Mouse (Mus musculus) heart, embryonic 12.5 days (tissue): Measurements from ENCODE around the gene Dusp15. TPM values are rescaled to one million over a fixed set of nuclear protein-coding genes. Genes with fewer than 3 reads are reported as not detected.
A peak's percentile ranks its signal among the peaks of the same experiment; 100 is the strongest.

Experiments
- ATAC-seq: fragments of 200-750 bp; cut with Nextera tagmentation; 2 replicates; pipeline ENCODE4 v1.8.0; 2017; ENCODE audit warnings: moderate TSS enrichment, moderate library complexity; ENCODE audit not compliant: insufficient number of reproducible peaks, low FRiP score
- H3K27ac ChIP-seq: fragments of 300-500 bp; sonication (generic); 2 replicates; pipeline ENCODE4 v1.5.1; 2016; ENCODE audit warnings: mild to moderate bottlenecking, moderate library complexity; ENCODE audit not compliant: poor library complexity, severe bottlenecking
- H3K27me3 ChIP-seq: fragments of 300-500 bp; sonication (generic); replicated peaks from 2 replicates; pipeline ENCODE4 v1.6.1; 2016; ENCODE audit warnings: mild to moderate bottlenecking, moderate library complexity
- H3K36me3 ChIP-seq: fragments of 300-500 bp; sonication (generic); 2 replicates; pipeline ENCODE4 v1.6.1; 2016; ENCODE audit warnings: mild to moderate bottlenecking, moderate library complexity
- H3K4me1 ChIP-seq: fragments of 300-500 bp; sonication (generic); replicated peaks from 2 replicates; pipeline ENCODE4 v1.6.1; 2016; ENCODE audit warnings: mild to moderate bottlenecking
- H3K4me2 ChIP-seq: fragments of 300-500 bp; sonication (generic); 2 replicates; pipeline ENCODE4 v1.6.1; 2016; ENCODE audit warnings: mild to moderate bottlenecking, moderate library complexity
- H3K4me3 ChIP-seq: fragments of 300-500 bp; sonication (generic); 2 replicates; pipeline ENCODE4 v1.5.1; 2016; ENCODE audit warnings: mild to moderate bottlenecking
- H3K9ac ChIP-seq: fragments of 300-500 bp; sonication (generic); 2 replicates; pipeline ENCODE4 v1.6.1; 2016; ENCODE audit warnings: mild to moderate bottlenecking, moderate library complexity
- H3K9me3 ChIP-seq: fragments of 300-500 bp; sonication (generic); replicated peaks from 2 replicates; pipeline ENCODE4 v1.6.1; 2016; ENCODE audit warnings: mild to moderate bottlenecking, moderate library complexity
- WGBS: fragments of 180-500 bp; shearing (Covaris S2); methylation state at CpG from one replicate; pipeline ENCODE4 v1.1.7; 2016; 5-methylcytosine and 5-hydroxymethylcytosine counted together
- polyA plus RNA-seq: library from polyadenylated mRNA; unstranded; fragments of >200 nt; fragmentation: Nextera tagmentation; extraction: Ambion mirVana; gene quantifications from 2 replicates; pipeline ENCODE4 v1.2.1, GENCODE M21; 2016

Dusp15 gene
- polyA plus RNA-seq, 1 experiment from 2014 or later, result 0.10 TPM

DNA sequence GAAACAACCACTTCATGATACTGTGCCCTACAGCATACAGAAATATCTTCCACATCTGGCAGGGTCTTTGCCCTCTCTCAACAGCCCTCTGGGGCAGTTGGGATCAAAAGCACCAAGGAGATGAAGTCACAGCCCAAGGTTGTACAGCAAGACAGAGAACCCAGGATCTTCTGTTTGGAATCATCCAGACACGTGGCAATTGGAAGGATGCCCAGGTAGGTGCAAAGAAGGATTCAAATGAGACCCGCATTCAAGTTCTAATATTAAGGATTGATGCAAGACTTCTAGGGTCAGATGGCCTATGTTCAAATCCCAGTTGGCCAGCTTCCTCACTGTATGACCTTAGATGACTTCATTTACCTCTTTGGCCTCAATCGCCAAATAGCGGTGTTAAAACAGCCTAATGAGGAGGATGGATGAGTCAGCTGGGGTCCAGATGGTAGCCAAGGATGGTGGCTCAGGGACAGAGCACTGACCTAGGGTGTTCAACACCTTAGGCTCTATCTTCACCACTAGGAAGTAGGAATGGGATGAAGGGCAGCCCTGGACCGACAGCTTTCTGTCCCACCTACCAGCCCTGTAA lies 3.0 kb downstream of the Dusp15 start:
- no peak for ATAC-seq
- peaks cover 95% of the 10 kb centered on the region for H3K27me3 ChIP-seq
- H3K4me1 ChIP-seq, result peaks cover 19% of the 10 kb centered on the region
- no peaks in the 10 kb centered on the region for H3K36me3 ChIP-seq
- no peak overlapping the region for H3K9ac ChIP-seq
- 72% methylated on average over 5 of the region's 5 CpGs for WGBS
- no peak overlapping the region for H3K27ac ChIP-seq
- no peaks in the 10 kb centered on the region for H3K9me3 ChIP-seq
- no peak overlapping the region for H3K4me3 ChIP-seq
- no peak overlapping the region for H3K4me2 ChIP-seq

- Histone ChIP-seq H3K27ac (no peak overlapping the region), H3K4me2 (no peak overlapping the region), H3K4me3 (no peak overlapping the region), H3K27me3 (peaks cover 100% of the 10 kb centered on the region), H3K4me1 (peaks cover 30% of the 10 kb centered on the region), H3K9me3 (no peaks in the 10 kb centered on the region), H3K9ac (no peak overlapping the region), H3K36me3 (no peaks in the 10 kb centered on the region)
- no peak for ATAC-seq
- WGBS, result 60% methylated on average over 7 of the region's 7 CpGs
These were observed 4.4 kb downstream of the Dusp15 start for GRCm38 (mm10) chr2:152947098-152947497.

- Histone ChIP-seq H3K4me1 (peaks cover 14% of the 10 kb centered on the region), H3K27ac (no peak overlapping the region), H3K9me3 (no peaks in the 10 kb centered on the region), H3K9ac (no peak overlapping the region), H3K4me3 (no peak overlapping the region), H3K4me2 (no peak overlapping the region), H3K27me3 (peaks cover 100% of the 10 kb centered on the region), H3K36me3 (no peaks in the 10 kb centered on the region)
- WGBS, result 40% methylated on average over 9 of the region's 9 CpGs
- ATAC-seq, result no peak
These were observed 7.5 kb downstream of the Dusp15 start for GRCm38 (mm10) chr2:152944013-152944412.

DNA sequence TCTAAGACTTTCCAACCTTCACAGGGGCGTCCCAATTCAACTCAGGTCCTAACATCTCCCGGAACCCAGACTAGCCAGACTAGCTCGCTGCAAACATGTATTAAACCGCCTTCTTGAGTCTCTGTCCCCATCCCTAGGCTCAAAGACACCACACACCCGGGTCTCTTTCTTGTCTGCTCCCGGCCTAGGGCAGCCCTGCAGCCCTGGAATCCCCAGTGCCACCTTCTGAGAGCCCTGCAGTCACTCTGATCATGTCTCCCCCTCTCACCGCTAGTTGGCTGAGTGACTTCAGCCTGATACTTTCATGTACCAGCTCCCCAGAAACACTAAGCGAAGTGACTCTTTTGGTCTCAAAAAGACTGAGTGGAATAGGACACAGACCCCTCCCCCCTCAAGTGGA lies 7.9 kb downstream of the Dusp15 start:
- Histone ChIP-seq H3K4me2 (peak overlapping the region; percentile 89), H3K4me3 (peak overlapping the region; percentile 48), H3K27me3 (peaks cover 100% of the 10 kb centered on the region), H3K9me3 (no peaks in the 10 kb centered on the region), H3K9ac (peak overlapping the region; percentile 56; the same call in 1 of the 2 replicates), H3K36me3 (no peaks in the 10 kb centered on the region), H3K4me1 (peaks cover 14% of the 10 kb centered on the region), H3K27ac (no peak overlapping the region)
- ATAC-seq, result no peak
- 5% methylated on average over 8 of the region's 8 CpGs for WGBS

DNA sequence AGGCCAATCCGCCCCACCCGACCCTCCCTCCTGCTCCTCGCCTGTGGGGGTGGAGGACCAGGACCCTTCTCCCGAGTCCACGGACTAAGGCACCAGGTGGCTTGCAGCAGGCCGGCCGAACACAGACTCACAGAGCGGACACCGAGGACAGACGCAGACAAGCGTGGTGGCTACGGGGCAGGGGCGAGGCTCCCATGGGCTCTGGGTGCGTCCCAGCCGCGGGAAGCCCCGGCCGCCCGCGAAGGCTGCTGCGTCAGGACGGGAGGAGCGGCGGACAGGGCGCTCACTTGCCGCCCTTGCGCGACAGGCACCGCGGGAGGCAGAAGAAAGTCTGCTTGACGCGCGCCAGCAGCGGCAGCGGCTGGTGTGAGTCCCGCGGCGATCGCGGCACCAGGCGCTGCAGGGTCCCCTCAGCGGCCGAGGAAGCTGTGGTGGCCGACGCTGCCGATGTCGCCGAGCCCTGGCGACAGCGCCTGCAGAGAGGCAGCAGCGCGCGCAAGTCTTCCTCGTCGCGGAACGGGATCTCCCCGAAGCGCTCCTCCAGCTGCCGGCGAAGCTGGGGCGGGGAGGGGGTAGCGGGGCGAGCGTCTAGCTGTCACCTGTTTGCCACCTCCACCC lies 8.5 kb downstream of the Dusp15 start:
- peak overlapping the region; percentile 89 for H3K4me2 ChIP-seq

DNA sequence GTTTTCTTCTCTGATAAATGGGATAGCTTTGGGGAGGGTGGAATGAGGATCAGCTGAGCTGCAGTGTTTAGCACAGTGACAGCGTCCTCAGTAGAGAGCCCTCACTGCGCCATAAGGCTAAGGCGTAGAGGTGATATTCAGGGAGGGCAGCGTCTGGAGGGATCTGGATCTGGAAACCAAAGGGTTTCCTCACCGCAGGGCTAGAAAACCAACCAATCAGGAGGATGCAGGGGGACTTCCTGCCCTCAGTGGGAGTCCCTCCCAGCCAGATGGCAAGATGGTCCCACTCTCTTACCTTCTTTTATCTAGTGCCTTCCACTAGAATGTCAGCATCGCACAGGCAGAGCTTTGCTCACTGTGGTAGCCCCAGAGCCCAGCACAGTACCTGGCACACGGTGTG lies 9.7 kb downstream of the Dusp15 start:
- H3K36me3 ChIP-seq, result no peaks in the 10 kb centered on the region
- WGBS, result 19% methylated on average over 7 of the region's 7 CpGs
- peaks cover 14% of the 10 kb centered on the region for H3K4me1 ChIP-seq
- H3K4me3 ChIP-seq, result no peak overlapping the region
- H3K9me3 ChIP-seq, result no peaks in the 10 kb centered on the region
- no peak overlapping the region for H3K9ac ChIP-seq
- peaks cover 89% of the 10 kb centered on the region for H3K27me3 ChIP-seq
- no peak overlapping the region for H3K27ac ChIP-seq
- ATAC-seq, result no peak
- no peak overlapping the region for H3K4me2 ChIP-seq

More for the DNA sequence above, 8.5 kb downstream of the Dusp15 start:
- under 1% methylated on average over 64 of the region's 65 CpGs for WGBS
- Histone ChIP-seq H3K36me3 (no peaks in the 10 kb centered on the region), H3K4me3 (peak overlapping the region; percentile 48), H3K4me1 (peaks cover 14% of the 10 kb centered on the region), H3K27me3 (peaks cover 100% of the 10 kb centered on the region), H3K9ac (peak overlapping the region; percentile 56), H3K27ac (no peak overlapping the region), H3K9me3 (no peaks in the 10 kb centered on the region)
- ATAC-seq, result 0 out of 2 replicates have a peak, but pooled peaks have one; percentile 33

GRCm38 (mm10) chr2:152941106-152941505 lies 10.4 kb downstream of the Dusp15 start:
- 75% methylated on average over 6 of the region's 6 CpGs for WGBS

GRCm38 (mm10) chr2:152939846-152940245 lies 11.7 kb downstream of the Dusp15 start:
- no peaks in the 10 kb centered on the region for H3K9me3 ChIP-seq
- peaks cover 14% of the 10 kb centered on the region for H3K4me1 ChIP-seq
- H3K27me3 ChIP-seq, result peaks cover 88% of the 10 kb centered on the region
- H3K4me3 ChIP-seq, result no peak overlapping the region
- no peaks in the 10 kb centered on the region for H3K36me3 ChIP-seq
- ATAC-seq, result no peak
- H3K27ac ChIP-seq, result no peak overlapping the region
- H3K9ac ChIP-seq, result no peak overlapping the region
- H3K4me2 ChIP-seq, result no peak overlapping the region
- 6% methylated on average over 4 of the region's 4 CpGs for WGBS

More at GRCm38 (mm10) chr2:152941106-152941505, 10.4 kb downstream of the Dusp15 start:
- ATAC-seq, result no peak
- Histone ChIP-seq H3K9ac (no peak overlapping the region), H3K27ac (no peak overlapping the region), H3K4me2 (no peak overlapping the region), H3K9me3 (no peaks in the 10 kb centered on the region), H3K36me3 (no peaks in the 10 kb centered on the region), H3K4me3 (no peak overlapping the region), H3K4me1 (peaks cover 14% of the 10 kb centered on the region), H3K27me3 (peaks cover 89% of the 10 kb centered on the region)

DNA sequence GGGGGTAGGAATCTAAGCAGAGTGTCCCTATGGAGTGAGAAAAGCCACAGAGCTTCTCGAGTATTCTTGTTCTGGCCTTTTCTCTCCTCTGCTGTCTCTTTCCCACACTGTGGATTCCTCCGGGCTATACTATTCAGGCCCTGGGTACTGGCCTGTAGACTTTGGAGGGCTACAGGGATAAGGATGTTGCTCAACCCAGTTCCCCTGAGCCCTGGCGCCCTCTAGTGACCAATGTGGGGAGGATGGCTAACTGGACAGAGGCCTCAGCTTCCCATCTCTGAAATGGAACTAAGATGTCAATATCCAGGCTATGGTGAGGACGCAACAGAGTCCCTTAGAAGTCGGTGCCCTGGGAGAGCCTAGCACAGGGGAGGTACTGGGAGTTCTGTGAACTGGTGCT lies 17.9 kb downstream of the Dusp15 start:
- no peak for ATAC-seq
- no peak overlapping the region for H3K27ac ChIP-seq
- H3K27me3 ChIP-seq, result peaks cover 49% of the 10 kb centered on the region
- no peak overlapping the region for H3K9ac ChIP-seq
- 31% methylated on average over 5 of the region's 5 CpGs for WGBS
- H3K36me3 ChIP-seq, result no peaks in the 10 kb centered on the region
- H3K4me1 ChIP-seq, result peaks cover 37% of the 10 kb centered on the region
- H3K4me3 ChIP-seq, result no peak overlapping the region
- no peak overlapping the region for H3K4me2 ChIP-seq
- no peaks in the 10 kb centered on the region for H3K9me3 ChIP-seq

- H3K9me3 ChIP-seq, result no peaks in the 10 kb centered on the region
- 17% methylated on average over 9 of the region's 9 CpGs for WGBS
- ATAC-seq, result 0 out of 2 replicates have a peak, but pooled peaks have one; percentile 25
- no peaks in the 10 kb centered on the region for H3K36me3 ChIP-seq
- peaks cover 43% of the 10 kb centered on the region for H3K27me3 ChIP-seq
- H3K4me3 ChIP-seq, result no peak within 1 kb of the TSS
- no peak within 1 kb of the TSS; the same call in 1 of the 2 replicates for H3K9ac ChIP-seq
- H3K4me2 ChIP-seq, result no peak within 1 kb of the TSS
- H3K4me1 ChIP-seq, result peaks cover 37% of the 10 kb centered on the region
- H3K27ac ChIP-seq, result no peak within 1 kb of the TSS
These were observed 18.4 kb downstream of the Dusp15 start, which contains the start of gene Foxs1 for GRCm38 (mm10) chr2:152933048-152933447. Foxs1 (minus strand) TSS chr2:152933208.

- no peaks in the 10 kb centered on the region for H3K36me3 ChIP-seq
- ATAC-seq, result no peak
- WGBS, result 60% methylated on average over 11 of the region's 12 CpGs
- H3K27me3 ChIP-seq, result peaks cover 39% of the 10 kb centered on the region
- peaks cover 50% of the 10 kb centered on the region for H3K4me1 ChIP-seq
- no peak overlapping the region for H3K4me2 ChIP-seq
- no peaks in the 10 kb centered on the region for H3K9me3 ChIP-seq
- H3K27ac ChIP-seq, result no peak overlapping the region
- H3K4me3 ChIP-seq, result no peak overlapping the region
- H3K9ac ChIP-seq, result no peak overlapping the region
These were observed 19.9 kb downstream of the Dusp15 start for GRCm38 (mm10) chr2:152931456-152932160.
